Mouse (Mus musculus) stomach, embryonic 16.5 days (tissue): Measurements from ENCODE around the gene L3mbtl1. TPM values are rescaled to one million over a fixed set of nuclear protein-coding genes. Genes with fewer than 3 reads are reported as not detected.
A peak's percentile ranks its signal among the peaks of the same experiment; 100 is the strongest.

ENCODE experiments used
- ATAC-seq: fragments of 200-750 bp; cut with Nextera tagmentation; 2 replicates; pipeline ENCODE4 v1.8.0; 2017; ENCODE audit warnings: moderate number of reproducible peaks, moderate TSS enrichment; ENCODE audit not compliant: insufficient read depth, low FRiP score
- H3K27ac ChIP-seq: fragments of 300-500 bp; sonication (generic); 2 replicates; pipeline ENCODE4 v1.5.1; 2014; ENCODE audit warnings: low read length
- H3K27me3 ChIP-seq: fragments of 300-500 bp; sonication (generic); 2 replicates; pipeline ENCODE4 v1.6.1; 2014; ENCODE audit warnings: low read length, control low read depth, mixed read lengths; ENCODE audit not compliant: control insufficient read depth, insufficient read depth
- H3K36me3 ChIP-seq: fragments of 300-500 bp; sonication (generic); 2 replicates; pipeline ENCODE4 v1.6.1; 2014; ENCODE audit warnings: low read length; ENCODE audit not compliant: control insufficient read depth, insufficient read depth
- H3K4me1 ChIP-seq: fragments of 300-500 bp; sonication (generic); 2 replicates; pipeline ENCODE4 v1.6.1; 2014; ENCODE audit warnings: low read length, control low read depth, mixed read lengths; ENCODE audit not compliant: control insufficient read depth, insufficient read depth
- H3K4me2 ChIP-seq: fragments of 300-500 bp; sonication (generic); 2 replicates; pipeline ENCODE4 v1.6.1; 2014; ENCODE audit warnings: low read depth, low read length, mixed read lengths
- H3K4me3 ChIP-seq: fragments of 300-500 bp; sonication (generic); replicated peaks from 2 replicates; pipeline ENCODE4 v1.5.1; 2014; ENCODE audit warnings: mild to moderate bottlenecking, low read length
- H3K9ac ChIP-seq: fragments of 300-500 bp; sonication (generic); 2 replicates; pipeline ENCODE4 v1.6.1; 2014; ENCODE audit warnings: low read length
- H3K9me3 ChIP-seq: fragments of 300-500 bp; sonication (generic); replicated peaks from 2 replicates; pipeline ENCODE4 v1.6.1; 2016; ENCODE audit warnings: low read length, control low read depth; ENCODE audit not compliant: control insufficient read depth
- WGBS: fragments of 180-500 bp; shearing (Covaris S2); extraction: QIAGEN DNeasy Blood & Tissue Kit; methylation state at CpG from one replicate; pipeline ENCODE4 v1.1.7; 2014; 5-methylcytosine and 5-hydroxymethylcytosine counted together
- polyA plus RNA-seq: library from polyadenylated mRNA; unstranded; fragments of >200 nt; fragmentation: Nextera tagmentation; extraction: Ambion mirVana; gene quantifications from 2 replicates; pipeline ENCODE4 v1.2.1, GENCODE M21; 2015

The L3mbtl1 gene
- polyA plus RNA-seq, 1 experiment from 2014 or later, result 0.19 TPM

DNA sequence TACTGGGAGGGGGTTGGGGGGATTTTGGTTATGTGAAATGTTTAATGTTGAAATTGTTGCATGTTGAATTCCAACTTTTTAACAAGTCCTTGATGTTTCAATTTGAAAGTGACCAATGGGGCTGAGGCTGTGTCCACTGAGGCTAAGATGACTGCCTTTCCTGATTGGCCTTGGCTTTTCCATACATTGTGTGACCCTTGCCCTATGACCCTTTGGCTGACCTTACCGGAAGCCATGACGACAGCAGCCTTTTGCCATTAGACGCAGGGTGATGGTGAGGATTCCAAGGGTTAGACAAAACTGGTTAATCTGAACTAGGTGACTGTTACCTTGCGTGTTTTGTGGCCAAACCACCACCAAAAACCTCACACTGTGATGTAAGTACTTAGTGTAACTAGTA, 10.6 kb upstream of the L3mbtl1 start:
- Histone ChIP-seq H3K4me1 (peaks cover 7% of the 10 kb centered on the region), H3K27me3 (peaks cover 5% of the 10 kb centered on the region; the same call in 1 of the 2 replicates), H3K9me3 (no peaks in the 10 kb centered on the region), H3K4me2 (peak overlapping the region; percentile 80), H3K36me3 (peaks cover 27% of the 10 kb centered on the region), H3K4me3 (peak overlapping the region; percentile 99), H3K27ac (no peak overlapping the region), H3K9ac (peak overlapping the region; percentile 100)
- WGBS, result 36% methylated on average over 4 of the region's 4 CpGs
- ATAC-seq, result no peak

DNA sequence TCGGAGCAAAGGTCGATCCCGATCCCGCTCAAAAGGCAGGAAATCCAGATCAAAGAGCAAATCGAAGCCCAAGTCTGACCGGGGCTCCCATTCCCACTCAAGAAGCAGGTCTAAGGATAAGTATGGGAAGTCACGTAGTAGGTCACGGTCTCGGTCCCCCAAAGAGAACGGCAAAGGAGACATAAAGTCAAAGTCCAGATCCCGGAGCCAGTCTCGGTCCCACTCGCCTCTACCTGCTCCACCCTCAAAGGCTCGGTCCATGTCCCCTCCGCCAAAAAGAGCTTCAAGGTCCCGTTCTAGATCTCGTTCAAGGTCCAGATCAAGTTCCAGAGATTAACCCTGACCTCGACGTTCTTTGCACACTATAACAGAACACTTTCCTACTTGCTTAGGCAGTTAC, 8.9 kb upstream of the L3mbtl1 start:
- 88% methylated on average over 19 of the region's 19 CpGs for WGBS
- Histone ChIP-seq H3K4me2 (no peak overlapping the region), H3K9me3 (no peaks in the 10 kb centered on the region), H3K27ac (no peak overlapping the region), H3K4me1 (peaks cover 7% of the 10 kb centered on the region), H3K27me3 (0 out of 2 replicates have a peak, but pooled peaks cover under 1% of the 10 kb centered on the region), H3K4me3 (no peak overlapping the region), H3K9ac (no peak overlapping the region), H3K36me3 (peaks cover 39% of the 10 kb centered on the region)
- no peak for ATAC-seq

DNA sequence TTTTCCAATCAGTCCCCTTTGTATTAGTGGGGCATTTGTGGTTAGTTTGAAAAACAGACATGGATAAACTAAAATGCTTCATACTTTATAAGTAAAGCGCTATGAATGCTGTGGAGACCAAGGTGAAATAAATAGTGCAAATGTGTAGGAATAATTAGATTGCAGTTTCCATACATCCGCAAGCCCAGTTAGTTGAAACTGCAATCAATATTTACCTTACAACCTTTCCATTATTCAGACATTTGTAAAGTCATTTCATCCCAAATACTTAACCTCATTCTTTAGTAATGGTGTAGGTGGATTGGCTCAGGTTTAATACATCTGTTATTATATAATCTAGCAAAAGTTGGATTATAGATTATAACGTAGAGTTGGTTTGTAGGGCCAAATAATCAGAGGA, 7.6 kb upstream of the L3mbtl1 start:
- ATAC-seq, result no peak
- Histone ChIP-seq H3K27ac (no peak overlapping the region), H3K4me2 (no peak overlapping the region), H3K36me3 (peaks cover 40% of the 10 kb centered on the region), H3K4me3 (no peak overlapping the region), H3K9me3 (no peaks in the 10 kb centered on the region), H3K4me1 (peaks cover 7% of the 10 kb centered on the region), H3K9ac (no peak overlapping the region), H3K27me3 (no peaks in the 10 kb centered on the region)
- 88% methylated on average over 3 of the region's 3 CpGs for WGBS

DNA sequence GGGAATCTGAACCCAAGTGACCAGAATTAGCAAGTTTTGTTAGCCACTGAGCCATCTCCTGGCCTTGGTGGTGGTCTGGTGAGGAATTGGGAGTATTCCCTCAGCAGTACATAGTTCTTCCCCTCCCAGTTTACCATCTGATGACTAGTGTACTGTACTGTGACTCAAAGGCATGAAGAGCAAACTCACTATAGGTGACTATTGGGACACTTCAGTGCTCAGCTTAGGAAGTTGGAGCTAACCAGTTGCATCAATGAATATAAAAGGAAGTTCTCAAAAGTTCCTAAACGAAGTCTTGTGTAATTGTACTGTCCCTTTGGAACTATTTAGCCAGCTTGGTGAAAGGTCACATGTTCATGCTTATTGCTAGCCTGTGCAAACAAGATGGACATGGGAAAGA, 3.7 kb upstream of the L3mbtl1 start:
- H3K9ac ChIP-seq, result no peak overlapping the region
- WGBS, result 71% methylated on average over 1 of the region's 1 CpGs
- H3K4me2 ChIP-seq, result no peak overlapping the region
- no peak for ATAC-seq
- H3K27ac ChIP-seq, result no peak overlapping the region
- no peaks in the 10 kb centered on the region for H3K9me3 ChIP-seq
- H3K4me1 ChIP-seq, result peaks cover 11% of the 10 kb centered on the region
- no peak overlapping the region for H3K4me3 ChIP-seq
- H3K27me3 ChIP-seq, result peaks cover 7% of the 10 kb centered on the region; the same call in 1 of the 2 replicates
- H3K36me3 ChIP-seq, result peaks cover 27% of the 10 kb centered on the region

DNA sequence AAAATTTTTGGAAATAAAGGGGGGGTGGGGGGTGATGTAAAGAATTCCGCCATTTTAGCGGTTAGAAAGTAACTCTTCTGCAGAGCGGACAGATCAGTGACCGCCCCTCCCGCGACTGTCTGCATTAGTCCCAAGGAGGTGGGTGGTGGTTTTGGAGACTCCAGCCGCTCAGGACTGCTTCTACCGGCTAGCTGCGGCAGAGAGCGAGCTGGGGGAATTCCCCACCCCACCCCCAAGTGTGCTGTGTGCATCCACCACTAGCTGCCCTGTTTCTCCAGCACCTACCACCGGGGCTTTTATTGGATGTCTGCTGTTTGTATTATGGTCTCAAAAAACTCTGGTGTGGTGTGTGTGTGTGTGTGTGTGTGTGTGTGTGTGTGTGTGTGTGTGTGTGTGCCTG, 659 bp downstream of the L3mbtl1 start:
- H3K4me3 ChIP-seq, result peak overlapping the region; percentile 55
- H3K36me3 ChIP-seq, result peaks cover 5% of the 10 kb centered on the region; the same call in 1 of the 2 replicates
- H3K27me3 ChIP-seq, result peaks cover 9% of the 10 kb centered on the region; the same call in 1 of the 2 replicates
- 8% methylated on average over 11 of the region's 11 CpGs for WGBS
- peaks cover 11% of the 10 kb centered on the region for H3K4me1 ChIP-seq
- H3K4me2 ChIP-seq, result peak overlapping the region; percentile 94; the same call in 1 of the 2 replicates
- no peak for ATAC-seq
- H3K27ac ChIP-seq, result no peak overlapping the region
- H3K9me3 ChIP-seq, result no peaks in the 10 kb centered on the region
- H3K9ac ChIP-seq, result no peak overlapping the region; the same call in 1 of the 2 replicates

DNA sequence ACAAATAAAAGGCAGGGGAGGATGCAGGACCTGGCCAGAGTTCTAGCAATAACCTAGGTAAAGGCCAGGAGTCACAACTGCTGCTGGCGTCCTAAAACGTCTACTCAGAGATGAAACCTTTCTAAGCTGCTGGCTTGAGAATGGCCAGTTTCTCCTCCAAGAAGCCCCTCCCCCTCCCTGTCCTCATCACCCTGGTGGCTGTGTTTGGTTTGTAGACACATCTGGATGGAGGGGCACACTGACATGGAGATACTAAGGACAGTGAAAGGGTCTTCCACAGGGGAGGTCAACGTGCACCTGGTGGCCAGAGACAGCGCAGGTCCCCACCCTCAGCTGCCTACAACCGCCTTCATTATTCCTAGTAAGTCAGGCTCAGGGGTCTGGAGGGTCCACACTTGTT, 3.7 kb downstream of the L3mbtl1 start:
- no peak for ATAC-seq
- Histone ChIP-seq H3K9me3 (no peaks in the 10 kb centered on the region), H3K4me2 (no peak overlapping the region), H3K9ac (no peak overlapping the region), H3K4me3 (no peak overlapping the region), H3K36me3 (no peaks in the 10 kb centered on the region), H3K27me3 (peaks cover 9% of the 10 kb centered on the region; the same call in 1 of the 2 replicates), H3K27ac (no peak overlapping the region), H3K4me1 (peaks cover 11% of the 10 kb centered on the region)
- WGBS, result 86% methylated on average over 5 of the region's 5 CpGs

GRCm38 (mm10) chr2:162947736-162948135, 4.5 kb downstream of the L3mbtl1 start:
- 28% methylated on average over 15 of the region's 15 CpGs for WGBS
- H3K9ac ChIP-seq, result peak overlapping the region; percentile 41; the same call in 1 of the 2 replicates

GRCm38 (mm10) chr2:162948221-162948620, 4.9 kb downstream of the L3mbtl1 start:
- Histone ChIP-seq H3K4me1 (peaks cover 5% of the 10 kb centered on the region; the same call in 1 of the 2 replicates), H3K4me3 (peak overlapping the region; percentile 28), H3K9ac (peak overlapping the region; percentile 41; the same call in 1 of the 2 replicates), H3K4me2 (peak overlapping the region; percentile 48), H3K27me3 (peaks cover 9% of the 10 kb centered on the region; the same call in 1 of the 2 replicates), H3K27ac (no peak overlapping the region), H3K9me3 (no peaks in the 10 kb centered on the region), H3K36me3 (no peaks in the 10 kb centered on the region)
- 60% methylated on average over 14 of the region's 14 CpGs for WGBS
- ATAC-seq, result peak; percentile 38; the same call in 1 of the 2 replicates

More at GRCm38 (mm10) chr2:162947736-162948135, 4.5 kb downstream of the L3mbtl1 start:
- H3K27me3 ChIP-seq, result peaks cover 9% of the 10 kb centered on the region; the same call in 1 of the 2 replicates
- H3K4me3 ChIP-seq, result peak overlapping the region; percentile 28
- ATAC-seq, result peak; percentile 27; the same call in 1 of the 2 replicates
- no peaks in the 10 kb centered on the region for H3K36me3 ChIP-seq
- H3K9me3 ChIP-seq, result no peaks in the 10 kb centered on the region
- H3K4me2 ChIP-seq, result peak overlapping the region; percentile 48
- H3K27ac ChIP-seq, result no peak overlapping the region
- H3K4me1 ChIP-seq, result peaks cover 8% of the 10 kb centered on the region; the same call in 1 of the 2 replicates

DNA sequence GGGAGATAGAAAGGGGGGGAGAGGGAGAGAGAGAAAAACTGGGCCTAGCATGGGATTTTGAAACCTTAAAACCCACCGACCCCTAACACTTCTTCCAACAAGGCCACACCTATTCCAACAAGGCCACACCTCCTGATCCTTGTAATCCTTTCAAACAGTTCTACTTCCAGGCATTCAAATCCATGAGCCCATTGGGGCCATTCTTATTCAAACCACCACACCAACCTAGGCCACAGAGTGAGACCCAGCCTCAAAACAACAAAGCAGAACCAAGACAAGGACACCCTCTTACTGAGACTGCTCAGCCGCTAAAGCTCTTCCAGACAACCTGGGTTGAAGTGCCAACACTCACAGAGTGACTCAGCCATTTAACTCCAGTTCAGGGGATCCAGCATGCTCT, 7.5 kb downstream of the L3mbtl1 start:
- Histone ChIP-seq H3K4me1 (no peaks in the 10 kb centered on the region), H3K27ac (no peak overlapping the region), H3K4me2 (no peak overlapping the region), H3K27me3 (no peaks in the 10 kb centered on the region), H3K9ac (no peak overlapping the region), H3K9me3 (no peaks in the 10 kb centered on the region), H3K36me3 (no peaks in the 10 kb centered on the region), H3K4me3 (no peak overlapping the region)
- ATAC-seq, result no peak
- WGBS, result 83% methylated on average over 2 of the region's 2 CpGs
